ENCODE assay signal across 10 mouse cellular contexts in the genomic region with DNA sequence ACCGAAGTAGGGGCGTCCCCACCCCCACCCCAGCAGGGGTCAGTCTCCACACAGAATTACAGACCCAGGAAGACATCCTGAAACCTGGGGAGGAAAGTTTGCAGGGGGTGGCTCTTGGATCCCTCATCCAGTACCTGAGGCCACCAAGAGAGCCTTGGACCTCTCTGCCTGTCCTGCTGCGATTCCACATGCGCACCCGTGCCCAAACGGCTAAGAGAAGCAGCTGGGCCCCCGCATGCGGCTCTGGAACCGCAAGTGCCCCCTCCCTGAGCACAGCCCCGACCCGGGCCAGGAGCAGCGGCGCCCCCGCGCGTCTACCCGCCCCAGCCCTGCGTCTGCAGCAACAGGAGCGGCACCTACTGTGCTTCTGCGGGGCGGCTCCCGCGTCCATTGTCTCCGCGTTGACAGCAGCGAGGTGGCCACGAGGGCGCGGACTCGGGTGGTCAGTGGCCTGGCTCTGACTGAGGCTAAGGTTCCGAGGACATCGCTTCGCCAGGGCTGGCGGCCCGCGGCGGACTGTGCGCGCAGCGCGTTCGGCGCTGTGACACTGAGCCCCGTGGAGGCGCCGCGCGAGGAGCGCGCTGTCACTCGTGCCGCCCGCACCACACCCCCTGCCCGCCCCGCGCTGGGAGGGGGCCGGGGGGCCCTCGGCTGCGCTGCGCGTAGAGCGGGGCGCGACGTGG. TPM values are rescaled to one million over a fixed set of nuclear protein-coding genes. Genes with fewer than 3 reads are reported as not detected.
DNase-seq lines count a peak whose midpoint lies in the region; ATAC-seq and TF ChIP-seq lines count a peak whose summit lies in the region.
"Had no signal": no experiment of that assay in that cellular context is flagged by ENCODE, and none has a peak within 500 bp of the region (broad histone marks: within the 10 kb centered on the region; RNA-seq: fewer than 3 reads in every experiment).

No protein-coding gene starts in this region.

- no peaks in the 10 kb centered on the region for H3K9me3 ChIP-seq in heart, embryonic 14.5 days (ENCODE audit: control insufficient read depth, low read length)
- H3K9me3 ChIP-seq in ES-E14 (ENCODE audit: control insufficient read depth, insufficient read depth, low read depth, low read length): no peaks in the 10 kb centered on the region
- H3K9me3 ChIP-seq in forebrain, embryonic 12.5 days: no peaks in the 10 kb centered on the region
- H3K9me3 ChIP-seq in midbrain, embryonic 10.5 days (replicated peaks): no peaks in the 10 kb centered on the region
- H3K9me3 ChIP-seq: G1E had no signal

- no peak for ATAC-seq in heart, embryonic 14.5 days (ENCODE audit: insufficient number of reproducible peaks, insufficient read depth, low FRiP score, low read depth)
- 0 out of 2 replicates have a peak, but pooled peaks have one; percentile 13 for ATAC-seq in forebrain, embryonic 12.5 days (ENCODE audit: low FRiP score)

- no peak for DNase-seq in heart, adult 8-10 months (ENCODE audit: low spot score)
- no peak for DNase-seq in ES-E14 (ENCODE audit: low read depth, low spot score)
- peak; percentile 30 for DNase-seq in midbrain, embryonic 10.5 days (ENCODE audit: low spot score)
- no peak for DNase-seq in testis, postnatal 10 days (ENCODE audit: low spot score)
- no peak for DNase-seq in adrenal gland, adult (ENCODE audit: inconsistent age in 2 of 2, low spot score in 1 of 2)
- no peak for DNase-seq in gastrocnemius, postnatal 14 days

- H3K27ac ChIP-seq in heart, embryonic 14.5 days (replicated peaks in 1 of 2; ENCODE audit: control insufficient read depth in 1 of 2, insufficient read depth in 1 of 2, low read depth in 2 of 2, low read length in 2 of 2): no peak overlapping the region
- H3K27ac ChIP-seq in ES-E14 (ENCODE audit: insufficient read depth, low read depth, low read length, poor library complexity, severe bottlenecking): no peak overlapping the region
- H3K27ac ChIP-seq in forebrain, embryonic 12.5 days: no peak overlapping the region
- H3K27ac ChIP-seq in midbrain, embryonic 10.5 days (replicated peaks): peak overlapping the region; percentile 72

- H3K27me3 ChIP-seq in heart, embryonic 14.5 days (ENCODE audit: control insufficient read depth, insufficient read depth, low read length): peaks cover 82% of the 10 kb centered on the region
- H3K27me3 ChIP-seq in forebrain, embryonic 12.5 days: peaks cover 78% of the 10 kb centered on the region
- peaks cover 89% of the 10 kb centered on the region for H3K27me3 ChIP-seq in midbrain, embryonic 10.5 days (ENCODE audit: low read depth, poor library complexity, severe bottlenecking)

- in situ Hi-C loops in ES-E14 (cut with MboI; ENCODE audit: low sequenced_read_pairs in 2 of 2, unreplicated experiment in 2 of 2): no loop called here

- H3K36me3 ChIP-seq in heart, embryonic 14.5 days (ENCODE audit: control insufficient read depth, insufficient read depth, low read length): no peaks in the 10 kb centered on the region
- no peaks in the 10 kb centered on the region for H3K36me3 ChIP-seq in ES-E14 (ENCODE audit: control insufficient read depth, insufficient read depth, low read length, poor library complexity, severe bottlenecking)
- no peaks in the 10 kb centered on the region for H3K36me3 ChIP-seq in forebrain, embryonic 12.5 days (replicated peaks)
- H3K36me3 ChIP-seq in midbrain, embryonic 10.5 days: no peaks in the 10 kb centered on the region
- H3K36me3 ChIP-seq: G1E had no signal

- intact Hi-C loops in gastrocnemius, postnatal 14 days (cut with DNase I; ENCODE audit: low total_unique reads): no loop called here

- peak overlapping the region in 1 of 2 experiments; percentile 19; a peak in 1 of 4 replicates for H3K4me3 ChIP-seq in heart, embryonic 14.5 days (ENCODE audit: control insufficient read depth in 1 of 2, insufficient read depth in 1 of 2, low read depth in 1 of 2, low read length in 2 of 2)
- H3K4me3 ChIP-seq in ES-E14 (ENCODE audit: insufficient read depth in 1 of 2, low read depth in 1 of 2, low read length in 2 of 2, poor library complexity in 1 of 2, severe bottlenecking in 1 of 2): peak overlapping the region; percentile 39 to 56; a peak in 3 of 4 replicates
- peak overlapping the region; percentile 45 for H3K4me3 ChIP-seq in forebrain, embryonic 12.5 days (replicated peaks)
- peak overlapping the region; percentile 64 for H3K4me3 ChIP-seq in midbrain, embryonic 10.5 days
- H3K4me3 ChIP-seq: erythroblast, embryonic 14.5 days had no signal

- H3K4me1 ChIP-seq in heart, embryonic 14.5 days (ENCODE audit: control insufficient read depth in 2 of 2, insufficient read depth in 2 of 2, low read length in 2 of 2): no peaks in the 10 kb centered on the region
- H3K4me1 ChIP-seq in ES-E14 (ENCODE audit: control insufficient read depth in 2 of 2, insufficient read depth in 2 of 2, low read length in 2 of 2, poor library complexity in 1 of 2): no peaks in the 10 kb centered on the region
- peaks cover 29% of the 10 kb centered on the region for H3K4me1 ChIP-seq in forebrain, embryonic 12.5 days
- H3K4me1 ChIP-seq in midbrain, embryonic 10.5 days: peaks cover 38% of the 10 kb centered on the region

- H3K4me2 ChIP-seq in heart, embryonic 14.5 days (ENCODE audit: low read length): peak overlapping the region; percentile 34
- H3K4me2 ChIP-seq in forebrain, embryonic 12.5 days: peak overlapping the region; percentile 69

- WGBS in heart, embryonic 14.5 days: 3% methylated on average over 54 of the region's 65 CpGs
- WGBS in forebrain, embryonic 12.5 days: 2% methylated on average over 62 of the region's 65 CpGs
- 2% methylated on average over 65 of the region's 65 CpGs for whole genome bisulfite sequencing in midbrain, embryonic 10.5 days

- no peak overlapping the region for H3K9ac ChIP-seq in heart, embryonic 14.5 days (ENCODE audit: low read length)
- H3K9ac ChIP-seq in ES-E14 (ENCODE audit: insufficient read depth, low read depth, low read length, poor library complexity, severe bottlenecking): peak overlapping the region; percentile 3; the same call in 1 of the 2 replicates
- H3K9ac ChIP-seq in forebrain, embryonic 12.5 days: peak overlapping the region; percentile 48

TF ChIP-seq in ES-E14, 5 proteins besides CTCF, POLR2A, EP300 and RAD21:
- TF ChIP-seq MAFK (IDR thresholded peaks at IDR 0.05; ENCODE audit: insufficient read depth, low read depth, low read length) (no peak), CHD2 (IDR thresholded peaks at IDR 0.05; ENCODE audit: low read depth, low read length) (no peak), ZC3H11A (IDR thresholded peaks at IDR 0.05; ENCODE audit: borderline replicate concordance, low read depth, low read length) (no peak), HCFC1 (IDR thresholded peaks at IDR 0.05; ENCODE audit: borderline replicate concordance, insufficient read depth, low read length) (no peak), ZNF384 (IDR thresholded peaks at IDR 0.05; ENCODE audit: low read depth, low read length) (no peak)

RNA-seq across cellular contexts. Expression of gene Plch2, which starts 13.8 kb away (rescaled TPM):
- 0.16 and 0.22 TPM in 2 replicates for polyA plus RNA-seq in heart, embryonic 14.5 days (2014; fragmentation: Nextera tagmentation; extraction: Ambion mirVana)
- total RNA-seq in heart, adult 8-10 months (2022): under 1 TPM in 1 of 4 experiments, not detected in 3; 0.06 TPM
- total RNA-seq in ES-E14 (2012; rRNA removed): 0.94 and 2.5 TPM in 2 replicates
- 4.2 and 5.3 TPM in 2 replicates for polyA plus RNA-seq in forebrain, embryonic 12.5 days (2016; fragmentation: Nextera tagmentation; extraction: Ambion mirVana)
- polyA plus RNA-seq in midbrain, embryonic 10.5 days (2016; fragmentation: Nextera tagmentation; extraction: Ambion mirVana): 0.57 and 0.72 TPM in 2 replicates
- under 1 TPM in 1 of 2 experiments, not detected in 1; 0.04 TPM for total RNA-seq in gastrocnemius, postnatal 14 days (2021)
- polyA plus RNA-seq: erythroblast, embryonic 14.5 days had no signal

RNA-seq across cellular contexts. Expression of gene Pex10, which starts 24.1 kb away (rescaled TPM):
- 5.6 and 7.7 TPM in 2 replicates for polyA plus RNA-seq in heart, embryonic 14.5 days (2014; fragmentation: Nextera tagmentation; extraction: Ambion mirVana)
- 10 to 100 TPM; 18.5 to 26.0 (median 22.6) TPM for total RNA-seq in heart, adult 8-10 months (2022)
- total RNA-seq in ES-E14 (2012; rRNA removed): 38.6 and 61.3 TPM in 2 replicates
- 17.2 and 19.3 TPM in 2 replicates for polyA plus RNA-seq in forebrain, embryonic 12.5 days (2016; fragmentation: Nextera tagmentation; extraction: Ambion mirVana)
- polyA plus RNA-seq in midbrain, embryonic 10.5 days (2016; fragmentation: Nextera tagmentation; extraction: Ambion mirVana): 21.0 and 21.1 TPM in 2 replicates
- total RNA-seq in gastrocnemius, postnatal 14 days (2021): 10 to 100 TPM; 10.7 to 11.3 TPM

RNA-seq across cellular contexts. Expression of gene Rer1, which starts 43.4 kb away (rescaled TPM):
- polyA plus RNA-seq in heart, embryonic 14.5 days (2014; fragmentation: Nextera tagmentation; extraction: Ambion mirVana): 131 and 141 TPM in 2 replicates
- 10 to 100 TPM; 64.2 to 73.4 (median 68.4) TPM for total RNA-seq in heart, adult 8-10 months (2022)
- 161 and 162 TPM in 2 replicates for total RNA-seq in ES-E14 (2012; rRNA removed)
- polyA plus RNA-seq in forebrain, embryonic 12.5 days (2016; fragmentation: Nextera tagmentation; extraction: Ambion mirVana): 128 and 129 TPM in 2 replicates
- 137 and 147 TPM in 2 replicates for polyA plus RNA-seq in midbrain, embryonic 10.5 days (2016; fragmentation: Nextera tagmentation; extraction: Ambion mirVana)
- 10 to 100 TPM; 48.1 to 48.8 TPM for total RNA-seq in gastrocnemius, postnatal 14 days (2021)

RNA-seq across cellular contexts. Expression of gene Morn1, which starts 43.6 kb away (rescaled TPM):
- 2.5 and 3.0 TPM in 2 replicates for polyA plus RNA-seq in heart, embryonic 14.5 days (2014; fragmentation: Nextera tagmentation; extraction: Ambion mirVana)
- total RNA-seq in heart, adult 8-10 months (2022): 1 to 10 TPM in 3 of 4 experiments, under 1 TPM in 1; 0.60 to 4.4 (median 1.8) TPM
- 3.4 and 3.9 TPM in 2 replicates for total RNA-seq in ES-E14 (2012; rRNA removed)
- 6.9 and 7.0 TPM in 2 replicates for polyA plus RNA-seq in forebrain, embryonic 12.5 days (2016; fragmentation: Nextera tagmentation; extraction: Ambion mirVana)
- 5.1 and 6.2 TPM in 2 replicates for polyA plus RNA-seq in midbrain, embryonic 10.5 days (2016; fragmentation: Nextera tagmentation; extraction: Ambion mirVana)
- total RNA-seq in gastrocnemius, postnatal 14 days (2021): 1 to 10 TPM; 2.3 to 2.9 TPM
